Mouse (Mus musculus) G1E-ER4 (cell line): Measurements from ENCODE around the gene Wipf2. TPM values are rescaled to one million over a fixed set of nuclear protein-coding genes. Genes with fewer than 3 reads are reported as not detected.

ENCODE experiments used
- GATA1 ChIP-seq: IDR thresholded peaks from one replicate; pipeline ENCODE4 v1.8.0; 2012; ENCODE audit warnings: low read length, inconsistent platforms
- polyA plus RNA-seq: library from polyadenylated mRNA; stranded (reverse); fragments of >175 nt; gene quantifications from 2 replicates; pipeline ENCODE4 v1.2.3, GENCODE M21; 2012

Wipf2 gene
- polyA plus RNA-seq, 1 experiment: 13.8 TPM

DNA sequence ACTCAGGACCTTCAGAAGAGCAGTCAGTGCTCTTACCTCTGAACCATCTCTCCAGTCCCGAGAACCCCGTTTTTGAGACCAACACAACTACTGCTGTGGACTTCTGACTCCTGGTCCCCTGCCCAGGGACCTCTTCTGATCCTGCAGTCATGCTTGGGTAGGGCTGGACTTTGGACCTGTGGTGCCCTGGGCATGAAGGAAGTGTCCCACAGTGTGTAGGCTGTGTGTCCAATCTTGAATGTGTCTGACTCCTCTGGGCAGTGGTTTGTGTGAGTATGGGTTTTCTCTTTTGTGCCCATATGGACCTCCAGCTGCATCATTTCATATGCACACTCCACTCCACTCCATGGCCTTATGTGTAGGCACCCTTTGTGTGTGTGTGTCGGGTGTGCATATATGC lies 71.7 kb downstream of the Wipf2 start:
- no peak for TF ChIP-seq GATA1

GRCm38 (mm10) chr11:98936170-98936569 lies 72.7 kb downstream of the Wipf2 start:
- no peak for TF ChIP-seq GATA1

GRCm38 (mm10) chr11:98936606-98937409 lies 73.4 kb downstream of the Wipf2 start:
- no peak for TF ChIP-seq GATA1

DNA sequence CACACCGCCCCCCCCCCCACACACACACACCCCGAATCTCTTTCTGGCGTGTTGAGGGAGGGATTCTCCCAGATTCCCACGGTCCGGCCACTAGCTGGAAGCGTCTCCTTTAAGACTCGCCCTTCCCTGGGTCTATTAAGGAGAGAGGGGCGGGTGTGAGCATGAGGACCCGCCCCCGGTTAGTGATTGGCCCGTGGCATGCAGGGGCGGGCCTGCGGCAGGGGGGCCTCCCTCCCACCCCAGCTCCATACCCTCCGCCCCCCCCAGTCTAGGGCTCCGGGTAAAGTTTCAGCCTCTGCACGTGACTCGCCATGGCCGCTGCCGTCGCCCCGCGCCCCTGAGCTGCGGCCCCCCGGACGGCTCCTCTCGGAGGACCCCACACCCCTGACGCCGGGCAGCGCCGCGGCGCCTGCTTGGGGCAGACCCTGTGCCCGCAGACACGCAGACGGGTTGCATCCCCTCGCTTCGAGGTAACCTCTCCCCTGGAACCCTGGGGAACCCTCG lies 74.0 kb downstream of the Wipf2 start:
- TF ChIP-seq GATA1: no peak

DNA sequence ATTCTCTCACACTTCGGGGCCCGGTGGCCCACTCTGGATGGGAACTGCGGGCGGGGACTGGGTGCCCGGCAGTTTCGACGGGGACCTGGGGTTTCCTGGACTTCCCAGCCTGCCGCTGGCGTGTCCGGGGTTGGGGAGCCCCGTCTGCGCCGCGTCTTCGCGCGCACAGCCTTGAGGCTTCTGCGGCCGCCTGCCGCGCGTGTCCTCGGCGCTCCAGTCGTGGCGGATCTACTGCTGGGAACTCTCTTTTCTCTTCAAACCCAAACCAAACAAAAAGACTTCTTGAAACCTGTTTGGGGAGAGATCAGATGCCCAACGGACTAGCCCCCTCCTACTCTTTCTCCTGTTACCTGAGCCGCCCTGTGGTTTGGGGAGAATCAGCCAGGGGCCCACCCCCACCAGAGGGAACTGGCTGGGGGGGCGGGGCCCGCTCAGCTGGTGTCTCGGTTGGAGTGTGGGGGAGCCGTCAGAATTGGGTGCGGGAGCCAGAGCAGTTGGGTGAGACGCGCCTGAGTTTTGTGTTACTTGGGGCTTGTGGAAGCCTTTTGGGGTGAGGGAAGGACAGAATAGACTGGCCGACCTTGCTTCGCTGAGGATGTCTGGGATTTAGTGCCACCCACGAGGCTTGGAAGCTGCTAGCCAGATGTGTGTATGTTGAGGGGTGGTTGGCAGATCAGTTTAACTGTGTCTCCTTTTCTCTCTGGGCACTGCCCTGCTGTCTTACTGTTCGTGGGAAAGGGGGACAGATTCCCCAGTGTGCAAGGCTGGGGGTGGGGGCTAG lies 74.7 kb downstream of the Wipf2 start:
- no peak for TF ChIP-seq GATA1

GRCm38 (mm10) chr11:98938701-98939083 lies 75.3 kb downstream of the Wipf2 start:
- no peak for TF ChIP-seq GATA1

GRCm38 (mm10) chr11:98939084-98939952 lies 75.9 kb downstream of the Wipf2 start:
- TF ChIP-seq GATA1: no peak

- no peak for TF ChIP-seq GATA1
Observed at GRCm38 (mm10) chr11:98939953-98940641, 76.7 kb downstream of the Wipf2 start.

GRCm38 (mm10) chr11:98940776-98941175 lies 77.3 kb downstream of the Wipf2 start:
- TF ChIP-seq GATA1: no peak

GRCm38 (mm10) chr11:98941341-98941825 lies 77.9 kb downstream of the Wipf2 start:
- no peak for TF ChIP-seq GATA1

DNA sequence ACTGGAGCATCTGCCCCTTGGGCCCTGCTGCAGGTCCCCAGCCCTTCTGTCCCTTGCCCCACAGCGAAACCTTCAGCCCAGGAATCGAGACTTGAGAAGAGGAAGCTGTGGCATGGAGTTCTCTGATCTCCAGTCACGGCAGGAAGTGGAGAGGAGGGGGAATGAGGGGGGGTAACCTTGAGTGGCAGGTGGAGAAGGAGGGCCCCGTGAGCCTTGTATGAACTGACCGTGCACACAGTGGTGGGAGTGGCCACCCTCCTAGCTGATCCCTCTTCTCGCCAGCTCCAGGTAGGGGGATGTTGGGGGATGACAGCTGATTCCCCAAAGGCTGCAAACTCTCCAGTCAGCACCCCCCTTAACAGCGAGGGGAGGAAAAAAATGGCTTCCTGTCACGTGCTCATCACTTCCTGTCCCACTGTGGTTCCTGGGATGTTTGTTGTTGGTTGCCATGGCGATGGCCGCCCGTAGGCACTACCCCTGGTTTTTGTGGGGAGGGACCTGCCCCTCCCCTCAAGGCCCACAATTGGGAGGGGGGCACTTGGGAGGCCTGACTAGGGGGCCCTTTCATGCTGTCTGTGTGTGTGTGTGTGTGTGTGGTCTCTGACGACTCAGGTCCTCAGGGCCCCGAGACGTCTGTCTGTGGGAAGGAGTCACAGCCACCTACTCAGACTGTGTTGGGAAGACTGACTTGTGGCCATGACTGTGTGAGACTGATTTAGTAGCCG lies 78.5 kb downstream of the Wipf2 start:
- no peak for TF ChIP-seq GATA1

DNA sequence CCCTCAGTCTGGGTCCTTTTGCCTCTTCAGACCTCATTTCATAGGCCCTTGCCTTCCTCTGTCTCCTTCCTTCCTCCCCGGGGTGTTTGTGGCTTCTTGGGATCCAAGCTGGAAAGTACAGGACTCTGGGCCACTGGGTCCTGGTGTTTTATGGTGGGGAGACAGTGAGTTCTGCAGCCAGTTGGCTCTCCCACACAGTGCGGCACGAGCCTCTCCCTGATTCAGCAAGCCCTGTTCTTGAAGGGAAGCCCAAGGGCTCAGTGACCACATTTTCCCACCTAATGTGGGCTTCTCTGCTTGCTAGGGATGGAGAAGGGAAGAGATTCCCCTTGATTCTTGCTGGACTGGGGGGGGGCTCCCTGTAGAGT lies 79.1 kb downstream of the Wipf2 start:
- no peak for TF ChIP-seq GATA1

DNA sequence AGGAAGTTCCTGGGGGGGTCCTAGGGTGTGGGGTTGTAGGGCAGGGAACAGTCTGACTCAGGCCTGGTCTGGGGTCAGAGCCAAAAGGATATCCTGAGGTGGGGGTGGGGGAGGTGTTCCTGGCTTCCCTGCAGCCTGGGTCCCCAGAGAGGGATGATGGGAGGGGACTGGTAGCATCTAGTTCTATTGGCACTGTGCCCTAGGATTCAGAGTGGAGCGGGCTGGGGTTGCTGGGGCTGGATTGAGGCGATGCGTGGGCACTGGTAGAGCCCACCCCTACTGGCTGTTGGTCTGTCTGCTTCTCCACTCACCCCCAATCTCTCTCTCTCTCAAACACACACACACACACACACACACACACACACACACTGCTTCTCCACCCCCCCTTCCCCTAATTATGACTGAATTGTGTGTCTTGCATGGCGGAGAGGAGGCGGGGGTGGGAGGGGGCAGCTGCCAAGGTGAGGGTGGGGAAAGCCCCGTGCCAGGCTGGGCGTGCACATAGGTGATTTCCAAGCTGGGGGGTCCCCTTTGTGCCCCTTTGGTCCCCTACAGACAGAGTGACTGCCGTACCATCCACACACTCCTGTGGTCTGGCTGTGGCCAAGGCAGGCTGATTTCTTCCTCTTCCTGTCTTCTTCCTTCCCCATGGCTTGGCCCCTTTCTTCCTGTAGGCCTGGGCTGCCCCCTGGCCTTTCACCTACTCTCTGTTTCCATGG lies 79.6 kb downstream of the Wipf2 start:
- TF ChIP-seq GATA1: no peak

DNA sequence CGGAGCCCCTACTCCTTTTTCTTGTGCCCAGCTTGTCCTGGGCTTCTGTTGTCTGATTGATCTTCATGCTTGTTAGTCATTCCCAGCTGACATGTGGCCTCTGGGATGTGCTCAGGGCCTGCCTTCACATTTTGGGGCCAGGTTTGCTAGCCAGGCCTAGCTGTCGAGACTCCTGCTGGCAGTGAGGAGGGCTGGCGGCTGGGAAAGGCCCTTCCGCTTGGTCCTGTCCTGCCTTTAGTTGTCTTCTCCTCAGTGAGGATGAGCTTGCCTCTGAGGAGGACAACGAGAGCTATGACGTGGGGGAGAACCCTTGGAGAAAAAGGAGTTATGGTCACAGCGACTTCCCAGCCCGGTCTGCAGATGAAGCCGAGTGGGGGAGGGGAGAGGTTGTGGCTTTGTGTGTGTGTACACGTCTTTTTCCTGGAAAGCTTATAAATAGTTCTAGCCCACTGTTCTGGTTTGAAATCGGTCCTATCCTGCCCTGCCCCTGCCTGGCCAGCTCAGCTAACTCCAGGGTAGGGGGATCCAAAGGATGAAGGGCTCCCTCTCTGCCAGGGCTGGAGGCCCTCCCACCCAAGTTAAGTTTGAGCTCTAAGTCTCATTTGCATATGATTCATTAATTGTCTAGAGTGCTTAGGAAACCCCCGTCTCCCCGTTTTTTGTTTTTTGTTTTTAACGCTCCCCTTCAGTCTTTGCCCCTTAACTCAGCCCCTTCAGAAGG lies 80.5 kb downstream of the Wipf2 start:
- no peak for TF ChIP-seq GATA1
